Mouse (Mus musculus): ENCODE measurements at regions not wholly inside any gene's neighbourhood (a gene's known extent, or its start where the extent isn't known, plus 50 kb on each side); places are given as distances from the start of the nearest gene placed in this dataset.

GRCm38 (mm10) chr1:154016516-154016915, 116.5 kb upstream of the Teddm2 start:
- TF ChIP-seq CTCF (IDR thresholded peaks at IDR 0.05; ENCODE audit: extremely low read depth, insufficient read length, insufficient replicate concordance, low read depth, low read length) (no peak), POLR2A (IDR thresholded peaks at IDR 0.05; ENCODE audit: low read depth, low read length) (no peak)

All from small intestine, adult 2 months (tissue).